Comparison of ENCODE assay signal across 16 mouse cellular contexts in the genomic region with DNA sequence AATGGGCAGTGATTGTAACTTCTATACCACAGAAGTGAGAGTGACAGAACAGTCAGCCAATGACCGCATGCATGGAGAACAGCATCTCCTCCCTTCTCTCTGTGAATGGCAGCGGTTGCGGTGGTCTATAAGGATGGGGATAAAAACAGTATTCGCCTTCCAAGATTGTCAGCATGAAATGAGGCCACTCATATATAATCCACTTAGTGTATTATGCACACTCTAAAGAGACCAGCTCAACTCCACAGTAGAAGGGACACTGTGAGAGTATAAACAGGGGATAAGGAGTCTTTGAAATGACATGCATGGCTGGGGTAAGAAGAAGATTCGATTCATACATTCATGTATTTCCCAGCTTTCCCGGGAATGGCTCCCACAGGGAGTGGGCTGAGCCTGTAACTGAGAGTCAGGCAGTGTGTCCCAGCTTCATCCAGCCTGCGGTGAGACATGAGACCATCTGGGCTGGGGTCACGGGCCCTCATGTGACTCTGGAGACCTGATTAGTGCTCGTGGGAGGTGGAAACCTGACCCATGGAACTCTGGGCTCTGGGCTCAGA.
"Had no signal": no experiment of that assay in that cellular context is flagged by ENCODE, and none has a peak within 500 bp of the region (broad histone marks: within the 10 kb centered on the region; RNA-seq: fewer than 3 reads in every experiment).

No protein-coding gene starts in this region.

- H3K9me3 ChIP-seq: limb, embryonic 15.5 days; liver, embryonic 12.5 days; megakaryocyte, embryonic 14.5 days; neural tube, embryonic 13.5 days; stomach, embryonic 15.5 days had no signal

- H3K4me2 ChIP-seq: limb, embryonic 15.5 days; liver, embryonic 12.5 days; lung, embryonic 14.5 days; neural tube, embryonic 13.5 days; stomach, embryonic 15.5 days had no signal

- H3K27ac ChIP-seq: kidney, postnatal 0 days; limb, embryonic 15.5 days; liver, embryonic 12.5 days; macrophage; neural tube, embryonic 13.5 days; stomach, embryonic 15.5 days had no signal

- ATAC-seq: liver, embryonic 12.5 days had no signal

- DNase-seq: kidney, adult 11 months; kidney, adult 9 months; kidney, postnatal 36 days; layer of hippocampus, adult 9-11 months; layer of hippocampus, postnatal 36 days; lung, embryonic 14.5 days; lung, postnatal 10 days; right cerebral cortex, postnatal 4 days; spleen, adult 18-20 months had no signal

- H3K4me3 ChIP-seq: limb, embryonic 15.5 days; liver, embryonic 12.5 days; neural tube, embryonic 13.5 days; stomach, embryonic 15.5 days had no signal

- H3K27me3 ChIP-seq: limb, embryonic 15.5 days; liver, embryonic 12.5 days; neural tube, embryonic 13.5 days; stomach, embryonic 15.5 days had no signal

- H3K9ac ChIP-seq: limb, embryonic 15.5 days; liver, embryonic 12.5 days; lung, embryonic 14.5 days; neural tube, embryonic 13.5 days; stomach, embryonic 15.5 days had no signal

- H3K36me3 ChIP-seq: limb, embryonic 15.5 days; liver, embryonic 12.5 days; neural tube, embryonic 13.5 days; stomach, embryonic 15.5 days had no signal

- H3K4me1 ChIP-seq: limb, embryonic 15.5 days; liver, embryonic 12.5 days; stomach, embryonic 15.5 days had no signal
